Mouse (Mus musculus) left cerebral cortex, adult 18-20 months (tissue): Measurements from ENCODE around the gene Slc35b2. TPM values are rescaled to one million over a fixed set of nuclear protein-coding genes. Genes with fewer than 3 reads are reported as not detected.
A peak's percentile ranks its signal among the peaks of the same experiment; 100 is the strongest.

ENCODE experiments used
- DNase-seq, 2 experiments: peaks; one replicate each; pipeline ENCODE4 v3.0.0; 2021 to 2022; ENCODE audit warnings: low spot score in 2 of 2, mixed read lengths in 1 of 2
- total RNA-seq, 2 experiments: library from RNA; stranded (reverse); gene quantifications; 2 replicates each; pipeline ENCODE4 v1.2.3; 2021

Slc35b2 gene
- total RNA-seq, 2 experiments from 2014 or later, result 26.0 to 30.0 TPM

- no peak for DNase-seq
Observed at GRCm38 (mm10) chr17:45582715-45583355, 19.2 kb downstream of the Slc35b2 start.

- DNase-seq, result peak; percentile 46 to 61
Observed at GRCm38 (mm10) chr17:45584096-45584896, 20.6 kb downstream of the Slc35b2 start.

- DNase-seq, result peak; percentile 66 to 73
Observed at GRCm38 (mm10) chr17:45584939-45585678, 21.4 kb downstream of the Slc35b2 start.

- DNase-seq, result no peak
Observed at GRCm38 (mm10) chr17:45585725-45586448, 22.2 kb downstream of the Slc35b2 start.

- DNase-seq, result no peak
Observed at GRCm38 (mm10) chr17:45586449-45586837, 22.8 kb downstream of the Slc35b2 start.

GRCm38 (mm10) chr17:45588370-45588769 is 24.7 kb downstream of the Slc35b2 start:
- no peak for DNase-seq

- no peak for DNase-seq
Observed at GRCm38 (mm10) chr17:45589236-45589635, 25.6 kb downstream of the Slc35b2 start.

- DNase-seq, result no peak
Observed at GRCm38 (mm10) chr17:45589844-45590243, 26.2 kb downstream of the Slc35b2 start.

- no peak for DNase-seq
Observed at GRCm38 (mm10) chr17:45590410-45590809, 26.7 kb downstream of the Slc35b2 start.

GRCm38 (mm10) chr17:45591701-45592605 is 28.3 kb downstream of the Slc35b2 start:
- no peak for DNase-seq

GRCm38 (mm10) chr17:45592606-45593431 is 29.1 kb downstream of the Slc35b2 start:
- DNase-seq, result no peak

- DNase-seq, result no peak
Observed at GRCm38 (mm10) chr17:45593479-45593878, 29.8 kb downstream of the Slc35b2 start.

GRCm38 (mm10) chr17:45594195-45594594 is 30.5 kb downstream of the Slc35b2 start:
- no peak for DNase-seq

- DNase-seq, result peak in 1 of 2 experiments; percentile 44
Observed at GRCm38 (mm10) chr17:45594881-45595735, 31.4 kb downstream of the Slc35b2 start.

- DNase-seq, result no peak
Observed at GRCm38 (mm10) chr17:45595736-45596390, 32.2 kb downstream of the Slc35b2 start.

GRCm38 (mm10) chr17:45596631-45597396 is 33.1 kb downstream of the Slc35b2 start:
- DNase-seq, result peak; percentile 53 to 69

GRCm38 (mm10) chr17:45597787-45598186 is 34.1 kb downstream of the Slc35b2 start:
- no peak for DNase-seq
